Mouse (Mus musculus) embryo, embryonic 9.5 days (tissue): ENCODE measurements around the gene Grid2.
A peak's percentile ranks its signal among the peaks of the same experiment; 100 is the strongest.

Experiments
- DNase-seq: peaks from one replicate; pipeline ENCODE4 v3.0.0-alpha.2; 2017; ENCODE audit errors: extremely low spot score

Grid2 gene

DNA sequence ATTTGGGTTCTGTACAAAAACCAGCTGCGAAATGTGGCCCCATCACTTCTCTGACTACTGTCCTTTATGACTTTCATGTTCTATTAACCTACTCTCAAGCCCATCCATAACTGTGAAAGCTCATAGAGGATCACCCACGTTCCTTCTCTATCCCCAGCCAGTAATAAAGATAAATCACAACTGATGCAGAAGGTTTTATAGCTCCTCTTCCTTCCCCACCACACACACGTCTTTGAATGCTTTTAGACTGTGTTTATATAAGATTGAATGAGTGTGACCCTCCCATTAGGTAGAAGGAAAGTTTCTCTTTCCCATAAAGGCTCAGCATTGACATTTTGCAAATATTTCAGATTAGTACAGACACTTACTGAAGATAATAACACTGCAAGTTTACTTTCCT, 1350.1 kb downstream of the Grid2 start:
- no peak for DNase-seq

GRCm38 (mm10) chr6:64607041-64607440, 1351.4 kb downstream of the Grid2 start:
- no peak for DNase-seq

- peak; percentile 51 for DNase-seq
Observed at GRCm38 (mm10) chr6:64607942-64608341, 1352.3 kb downstream of the Grid2 start.

GRCm38 (mm10) chr6:64616843-64617242, 1361.2 kb downstream of the Grid2 start:
- no peak for DNase-seq

DNA sequence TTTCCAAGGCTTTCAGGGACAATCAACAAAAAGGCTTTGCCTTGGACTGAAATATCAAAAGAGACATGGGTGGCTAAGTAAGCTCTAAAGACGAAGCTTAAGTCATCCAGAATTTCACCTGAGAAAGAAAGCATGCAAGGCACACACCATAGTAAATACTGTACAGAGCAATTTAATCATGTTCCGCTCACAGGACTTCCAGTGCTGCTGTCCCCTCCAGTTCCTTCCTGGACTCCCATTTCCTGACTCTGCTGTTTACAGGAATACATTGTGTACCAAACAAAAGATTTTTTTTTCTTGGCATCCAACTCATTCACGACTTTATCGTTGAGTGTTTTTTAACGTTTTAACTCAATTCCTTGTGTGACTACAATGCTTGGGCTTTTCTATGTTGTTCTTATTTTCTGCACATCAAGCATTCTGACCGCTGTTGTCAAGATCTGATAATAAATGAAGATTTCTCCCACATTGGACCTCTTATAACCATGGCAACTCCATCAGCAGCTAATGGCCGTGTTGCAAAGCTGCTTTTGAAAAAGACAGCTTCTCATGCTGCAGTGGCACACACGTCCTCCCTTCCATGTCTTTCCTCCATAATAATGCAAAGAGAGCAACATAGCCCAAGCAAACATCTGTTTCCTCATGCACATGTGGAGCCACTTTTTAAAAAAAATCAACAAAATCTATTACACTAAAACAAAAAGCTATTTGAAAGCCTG, 1361.9 kb downstream of the Grid2 start:
- DNase-seq: no peak

- no peak for DNase-seq
Observed at GRCm38 (mm10) chr6:64623404-64623803, 1367.7 kb downstream of the Grid2 start.

- DNase-seq: no peak
Observed at GRCm38 (mm10) chr6:64647661-64648060, 1392.0 kb downstream of the Grid2 start.

DNA sequence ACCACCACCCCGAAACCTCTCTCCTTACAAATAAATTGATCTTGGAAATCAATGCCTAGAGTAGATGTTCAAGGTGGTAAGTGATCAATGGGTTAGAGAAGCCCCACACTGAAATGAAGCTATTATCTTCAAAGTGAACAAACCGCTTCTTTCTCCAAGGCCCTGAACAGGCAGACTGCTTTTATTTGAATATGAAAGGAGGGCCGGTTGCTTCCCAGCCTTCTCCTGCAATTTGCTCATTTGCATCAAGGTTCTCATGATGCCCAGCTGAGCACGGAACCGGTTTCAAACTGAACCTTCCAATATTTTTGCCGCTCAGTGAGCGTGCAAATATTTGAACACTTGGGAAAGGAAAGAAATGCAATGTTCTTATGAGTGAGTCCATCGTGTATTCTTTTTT, 1392.5 kb downstream of the Grid2 start:
- no peak for DNase-seq

- DNase-seq: peak; percentile 76
Observed at GRCm38 (mm10) chr6:64649296-64650226, 1393.9 kb downstream of the Grid2 start.

DNA sequence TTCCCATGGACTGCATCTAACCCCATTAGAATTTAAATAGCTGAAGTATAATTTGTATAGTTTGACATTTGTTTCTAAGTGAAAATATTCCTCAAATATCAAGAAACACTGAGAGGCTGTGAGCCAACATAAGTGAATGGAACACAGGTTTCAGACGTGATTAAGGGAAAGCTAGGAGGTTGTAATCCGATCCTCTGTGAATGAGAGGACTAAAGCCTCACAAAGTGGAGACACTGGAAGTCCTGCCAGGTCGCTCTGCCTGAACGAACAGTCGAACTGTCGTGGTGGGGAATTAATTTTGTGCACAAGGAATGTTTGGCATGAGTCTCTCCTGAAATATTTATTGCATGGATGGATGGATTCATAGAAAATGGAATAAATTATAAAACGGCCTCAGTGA, 1395.1 kb downstream of the Grid2 start:
- no peak for DNase-seq

GRCm38 (mm10) chr6:64671010-64671409, 1415.3 kb downstream of the Grid2 start:
- DNase-seq: no peak

- DNase-seq: no peak
Observed at GRCm38 (mm10) chr6:64678815-64679214, 1423.1 kb downstream of the Grid2 start.

- peak; percentile 45 for DNase-seq
Observed at GRCm38 (mm10) chr6:64683974-64684373, 1428.3 kb downstream of the Grid2 start.

- peak; percentile 57 for DNase-seq
Observed at GRCm38 (mm10) chr6:64684973-64685372, 1429.3 kb downstream of the Grid2 start.

DNA sequence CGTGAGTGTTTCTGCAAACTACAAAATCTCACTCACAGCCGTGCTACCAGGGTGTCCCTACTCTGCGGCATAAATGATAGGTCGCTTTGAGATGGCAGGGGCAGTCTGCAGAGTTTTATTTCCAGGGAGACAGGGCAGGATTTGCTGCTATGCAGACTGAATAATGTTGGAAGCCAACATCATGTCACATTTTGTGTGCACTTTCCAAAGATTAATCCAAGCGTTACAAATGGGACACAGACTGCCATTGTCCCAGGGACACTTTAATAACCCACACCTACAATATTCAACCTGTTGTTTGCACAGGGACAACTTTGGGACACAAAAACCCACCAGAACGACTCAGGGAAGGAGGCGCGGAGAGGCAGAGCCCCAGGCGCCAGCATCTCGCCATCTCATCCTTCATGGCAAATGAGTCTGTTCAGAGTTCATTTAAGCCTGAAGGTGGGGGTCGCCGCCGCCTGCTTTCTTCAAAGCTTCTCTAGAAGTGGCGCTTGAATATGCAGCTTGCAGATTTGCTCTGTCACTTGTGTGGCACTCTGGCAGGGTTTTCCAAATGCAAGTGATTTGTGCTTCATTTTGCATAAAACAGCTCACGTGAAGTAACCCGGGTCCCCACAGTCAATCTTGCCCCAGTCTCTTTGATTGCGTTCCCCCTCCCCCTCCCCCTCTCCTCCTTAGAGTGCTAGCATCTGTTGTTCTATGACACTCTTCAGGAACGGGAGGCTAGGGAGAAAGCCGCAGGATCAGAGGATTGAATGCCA, 1432.7 kb downstream of the Grid2 start:
- DNase-seq: peak; percentile 46

DNA sequence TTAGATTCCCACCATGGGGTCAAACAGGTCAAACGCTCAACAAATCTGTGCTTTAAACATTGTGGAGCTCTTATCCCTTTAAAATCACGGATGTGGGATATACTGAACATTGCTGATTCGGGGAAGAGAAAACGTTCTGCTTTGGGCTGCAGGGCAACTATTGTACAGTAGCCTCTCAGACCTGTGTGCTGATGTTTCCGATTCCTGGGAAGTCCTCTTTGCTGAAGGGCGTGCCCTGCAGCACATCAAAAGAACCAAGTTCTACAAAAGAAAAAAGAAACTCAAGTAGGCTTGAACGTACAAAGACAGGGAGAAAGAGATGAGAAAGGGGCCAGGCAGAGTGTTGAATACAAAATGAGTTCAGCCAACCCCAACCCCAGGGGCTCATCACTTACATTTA, 1439.0 kb downstream of the Grid2 start:
- no peak for DNase-seq

DNA sequence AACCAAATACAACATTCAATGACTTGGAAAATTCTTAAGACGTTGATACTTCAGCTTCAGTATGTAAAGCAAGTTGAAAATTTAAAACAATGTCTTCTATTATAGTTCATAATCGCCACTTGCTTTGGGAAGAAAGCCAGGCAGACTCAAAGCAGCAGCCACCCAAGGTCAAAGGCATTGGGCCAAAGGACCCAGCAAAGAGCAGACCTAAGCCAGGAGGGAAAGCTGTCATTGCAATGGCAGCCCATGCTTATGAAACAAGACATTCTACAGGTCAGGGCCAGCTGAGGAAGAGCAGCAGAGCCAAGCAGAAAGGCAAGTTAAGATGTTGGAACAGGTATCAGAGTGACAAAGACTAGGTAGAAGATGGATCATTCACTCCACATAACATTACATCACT, 1448.0 kb downstream of the Grid2 start:
- no peak for DNase-seq

DNA sequence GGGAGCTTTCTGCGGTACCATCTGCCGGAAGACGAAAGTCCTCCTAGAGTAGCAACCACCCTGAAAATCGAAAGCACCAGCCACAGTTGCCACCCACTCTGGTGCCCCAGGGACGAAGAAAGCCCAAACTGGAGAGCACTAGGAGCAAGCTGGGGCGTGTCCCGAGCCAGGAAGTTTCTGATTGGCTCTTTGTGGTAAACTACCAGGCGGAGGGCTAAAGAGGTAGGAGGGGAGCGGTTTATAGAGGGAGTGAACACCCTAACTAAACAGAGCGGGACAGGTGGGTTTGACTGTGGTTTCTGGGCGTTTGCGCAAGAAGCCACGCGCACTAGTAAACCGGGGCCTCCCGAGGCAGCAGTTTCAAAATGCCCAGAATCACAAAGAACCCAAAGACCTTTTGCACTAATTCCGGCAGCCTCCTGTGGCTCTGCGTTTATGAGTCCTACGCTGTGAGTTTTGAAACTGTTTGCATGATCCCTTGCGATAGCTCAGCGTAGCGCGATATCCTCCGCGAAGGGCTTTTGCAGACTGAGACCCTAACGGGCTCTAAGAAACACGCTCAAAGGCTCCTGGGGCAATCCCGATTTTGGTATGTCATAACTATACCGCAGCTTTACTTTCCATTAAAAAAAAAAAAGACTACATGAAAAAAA, 1472.2 kb downstream of the Grid2 start:
- peak; percentile 40 for DNase-seq

GRCm38 (mm10) chr6:64728499-64729198, 1473.0 kb downstream of the Grid2 start, which contains the start of gene Atoh1:
TSS of gene Atoh1 (plus strand) at chr6:64729125.
- peak; percentile 85 for DNase-seq

DNA sequence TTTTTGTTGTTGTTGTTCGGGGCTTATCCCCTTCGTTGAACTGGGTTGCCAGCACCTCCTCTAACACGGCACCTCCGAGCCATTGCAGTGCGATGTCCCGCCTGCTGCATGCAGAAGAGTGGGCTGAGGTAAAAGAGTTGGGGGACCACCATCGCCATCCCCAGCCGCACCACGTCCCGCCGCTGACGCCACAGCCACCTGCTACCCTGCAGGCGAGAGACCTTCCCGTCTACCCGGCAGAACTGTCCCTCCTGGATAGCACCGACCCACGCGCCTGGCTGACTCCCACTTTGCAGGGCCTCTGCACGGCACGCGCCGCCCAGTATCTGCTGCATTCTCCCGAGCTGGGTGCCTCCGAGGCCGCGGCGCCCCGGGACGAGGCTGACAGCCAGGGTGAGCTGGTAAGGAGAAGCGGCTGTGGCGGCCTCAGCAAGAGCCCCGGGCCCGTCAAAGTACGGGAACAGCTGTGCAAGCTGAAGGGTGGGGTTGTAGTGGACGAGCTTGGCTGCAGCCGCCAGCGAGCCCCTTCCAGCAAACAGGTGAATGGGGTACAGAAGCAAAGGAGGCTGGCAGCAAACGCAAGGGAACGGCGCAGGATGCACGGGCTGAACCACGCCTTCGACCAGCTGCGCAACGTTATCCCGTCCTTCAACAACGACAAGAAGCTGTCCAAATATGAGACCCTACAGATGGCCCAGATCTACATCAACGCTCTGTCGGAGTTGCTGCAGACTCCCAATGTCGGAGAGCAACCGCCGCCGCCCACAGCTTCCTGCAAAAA, 1473.7 kb downstream of the Grid2 start:
- peak; percentile 66 for DNase-seq
